Mouse (Mus musculus) left cerebral cortex, postnatal 14 days (tissue): ENCODE data around the gene Ccdc38. TPM values are rescaled to one million over a fixed set of nuclear protein-coding genes. Genes with fewer than 3 reads are reported as not detected.
A peak's percentile ranks its signal among the peaks of the same experiment; 100 is the strongest.
"Not testable (repeated sequence)": the region's sequence is repeated elsewhere in the genome, so short reads cannot be mapped to it uniquely, and the experiment has no call there.

ENCODE experiments used
- DNase-seq, 2 experiments: peaks; one replicate each; pipeline ENCODE4 v3.0.0; 2021 to 2022; ENCODE audit warnings: low spot score in 2 of 2, mixed read lengths in 1 of 2
- intact Hi-C: fragments of 180-260 bp; cut with DNase I; formaldehyde crosslinking; loops from one replicate; pipeline ENCODE4 v1.15.1; 2025
- total RNA-seq, 2 experiments: library from RNA; stranded (reverse); gene quantifications; 2 replicates each; pipeline ENCODE4 v1.2.3; 2021

Ccdc38 gene
- total RNA-seq, 2 experiments from 2014 or later = 0.08 TPM; not detected in 1

DNA sequence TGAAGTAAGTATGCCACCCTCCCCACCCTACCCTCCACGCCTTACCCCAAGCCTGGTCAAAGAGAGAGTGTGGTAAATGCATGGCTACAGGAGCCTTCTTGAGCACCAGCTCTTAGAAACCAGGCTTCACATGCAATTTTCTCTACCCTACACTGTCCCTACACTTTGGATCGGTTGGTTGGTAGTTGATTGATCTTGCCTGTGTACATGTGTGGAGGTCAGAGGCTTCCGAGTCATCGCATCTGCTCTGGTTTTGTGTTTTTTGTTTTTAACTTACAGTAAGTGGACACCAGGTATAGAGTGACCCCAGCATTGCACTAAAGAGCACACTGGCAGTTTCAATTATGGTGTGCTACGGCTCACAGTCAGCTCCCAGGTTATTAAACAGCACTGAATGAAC lies 3.7 kb downstream of the Ccdc38 start:
- no peak for DNase-seq
- intact Hi-C loops = loop anchor here (10.0 kb wide), 1 partner anchor 119 kb away; no protein-coding TSS in a partner anchor

DNA sequence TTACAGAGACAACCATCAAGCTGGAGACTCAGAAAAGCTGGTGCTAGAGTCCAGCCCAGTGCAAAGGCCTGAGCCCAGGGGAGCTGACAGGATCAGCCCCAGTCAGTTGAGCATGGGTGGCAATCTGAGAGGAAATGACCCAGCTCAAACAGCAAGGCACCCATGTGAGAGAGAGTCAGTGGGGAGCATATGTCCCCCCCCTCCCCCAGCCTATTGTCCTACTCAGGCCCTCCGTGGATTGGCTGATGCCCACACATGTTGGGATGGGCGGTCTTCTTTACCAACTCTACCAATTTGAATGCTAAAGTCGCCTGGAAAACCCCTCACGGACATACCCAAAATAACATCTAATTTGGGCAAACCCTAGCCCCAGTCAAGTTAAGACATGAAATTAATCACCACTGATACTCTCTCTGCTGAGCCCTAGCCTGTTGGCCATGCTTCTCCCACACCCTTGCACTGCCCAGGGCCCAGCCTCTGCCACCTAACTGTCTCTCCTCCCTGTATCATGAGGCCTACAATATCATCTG lies 7.4 kb downstream of the Ccdc38 start:
- intact Hi-C loops = loop anchor here (5.0 to 10.0 kb wide), 2 partner anchors 56 to 123 kb away; no protein-coding TSS in a partner anchor
- no peak for DNase-seq

- DNase-seq = peak; percentile 78 to 87
- intact Hi-C loops = loop anchor here (5.0 to 10.0 kb wide), 2 partner anchors 57 to 124 kb away; no protein-coding TSS in a partner anchor
Observed at GRCm38 (mm10) chr10:93548991-93549390, 8.6 kb downstream of the Ccdc38 start.

- DNase-seq = no peak
- intact Hi-C loops = loop anchor here (5.0 to 10.0 kb wide), 2 partner anchors 58 to 125 kb away; no protein-coding TSS in a partner anchor
Observed at GRCm38 (mm10) chr10:93549821-93550220, 9.4 kb downstream of the Ccdc38 start.

DNA sequence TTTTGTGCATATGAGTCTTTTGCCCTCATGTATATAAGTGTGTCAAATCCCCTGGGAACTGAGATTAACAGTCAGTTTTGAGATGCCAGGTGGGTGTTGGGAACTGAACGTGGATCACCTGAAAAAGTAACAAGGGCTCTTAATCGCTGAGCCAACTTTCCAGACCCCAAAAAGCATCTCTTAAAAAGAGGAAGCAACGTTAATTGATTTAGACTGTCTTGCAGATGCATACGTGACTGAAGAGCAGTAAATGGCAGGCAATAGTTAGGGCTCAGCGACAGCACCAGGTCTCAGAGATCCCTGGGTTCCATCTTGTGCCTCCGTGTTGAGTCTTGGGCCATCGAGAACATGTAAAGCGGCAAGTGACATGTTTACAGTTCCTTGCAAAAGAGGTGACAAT lies 12.2 kb downstream of the Ccdc38 start:
- no peak for DNase-seq
- intact Hi-C loops = no loop called here

- intact Hi-C loops, DNase-seq: not testable (repeated sequence)
Observed at GRCm38 (mm10) chr10:93557971-93558370, 17.5 kb downstream of the Ccdc38 start.

GRCm38 (mm10) chr10:93559786-93560185 lies 19.4 kb downstream of the Ccdc38 start:
- DNase-seq = no peak
- intact Hi-C loops = no loop called here

DNA sequence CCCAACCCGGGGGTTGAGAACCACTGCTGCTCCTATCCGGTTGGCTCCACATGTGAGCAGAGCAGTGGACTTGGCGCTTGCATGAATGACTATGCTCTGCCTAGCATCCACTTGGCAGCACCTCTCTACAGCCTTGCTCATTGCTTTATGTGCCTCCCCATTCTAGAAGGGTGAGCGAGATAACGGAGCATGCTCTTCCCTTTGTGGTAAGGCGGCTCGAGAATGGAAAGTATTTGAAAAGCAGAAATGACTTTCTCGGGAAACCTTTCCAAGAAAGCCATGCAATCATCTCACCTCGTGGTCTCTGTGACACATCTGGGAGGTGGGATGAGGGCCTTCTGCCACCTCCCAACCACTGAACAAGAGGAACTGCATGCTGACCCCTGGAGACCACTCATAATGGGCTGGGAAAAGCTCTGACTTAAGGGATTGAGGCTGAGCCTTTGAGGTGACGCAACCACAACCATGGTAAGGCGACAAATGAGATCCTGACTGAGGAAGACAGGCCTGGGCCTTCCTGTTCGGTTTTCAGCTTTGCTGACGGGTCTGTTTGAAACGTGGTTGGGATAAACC lies 24.2 kb downstream of the Ccdc38 start:
- intact Hi-C loops = no loop called here
- DNase-seq = no peak

DNA sequence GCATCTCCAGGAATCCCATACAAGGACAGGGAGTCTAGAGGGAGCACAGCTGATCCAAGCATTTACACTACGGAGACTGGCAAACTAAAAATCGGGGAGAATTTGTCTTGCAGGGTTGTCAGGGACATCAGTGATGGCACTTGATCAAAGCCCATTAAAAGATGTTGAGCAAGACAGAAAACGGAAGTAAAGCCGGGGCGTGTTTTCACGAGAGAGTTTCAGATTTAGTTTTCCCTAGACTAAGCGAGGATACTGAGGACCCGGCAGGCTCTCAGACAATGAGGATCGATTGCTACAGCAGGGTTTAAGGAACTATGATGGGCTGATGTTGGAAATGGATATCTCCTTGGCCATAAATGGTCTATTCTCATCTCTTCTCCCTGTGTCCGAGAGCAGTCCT lies 26.6 kb downstream of the Ccdc38 start:
- intact Hi-C loops = no loop called here
- no peak for DNase-seq

DNA sequence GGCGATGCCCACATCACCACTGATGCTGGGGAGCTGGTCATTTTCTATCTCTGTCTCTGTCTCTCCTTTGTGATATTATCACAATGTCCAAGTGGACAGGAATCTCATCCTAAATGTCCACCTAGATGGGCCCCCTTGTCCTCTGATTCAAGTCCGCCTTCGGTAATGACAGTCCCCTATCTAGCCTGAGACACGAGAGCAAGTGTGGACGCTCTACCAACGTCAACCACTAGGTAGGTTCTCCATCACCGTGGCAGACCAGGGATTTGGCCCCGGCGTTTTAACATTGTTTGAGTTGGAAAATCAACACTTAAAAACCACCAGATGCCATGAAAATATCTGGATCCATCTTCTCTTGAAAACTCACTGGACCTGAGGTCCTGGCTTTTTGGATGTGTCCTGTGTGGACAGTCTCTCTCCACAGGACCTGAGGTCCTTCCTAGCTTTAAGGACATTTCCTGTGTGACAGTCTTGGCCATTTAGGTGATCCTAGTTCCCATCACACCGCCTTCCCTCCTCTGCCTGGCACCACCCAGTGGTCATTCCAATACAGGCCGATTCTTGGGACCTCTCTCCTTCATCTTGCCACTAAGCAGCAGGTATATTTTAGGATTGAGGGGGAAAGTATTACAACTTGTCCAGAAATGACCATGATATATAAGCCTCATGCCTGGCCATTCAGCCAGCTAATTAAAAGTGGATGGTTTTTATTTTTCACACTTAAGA lies 27.6 kb downstream of the Ccdc38 start:
- intact Hi-C loops = no loop called here

GRCm38 (mm10) chr10:93568671-93569070 lies 28.2 kb downstream of the Ccdc38 start:
- intact Hi-C loops = no loop called here
- no peak for DNase-seq

More for the DNA sequence above, 27.6 kb downstream of the Ccdc38 start:
- no peak for DNase-seq

DNA sequence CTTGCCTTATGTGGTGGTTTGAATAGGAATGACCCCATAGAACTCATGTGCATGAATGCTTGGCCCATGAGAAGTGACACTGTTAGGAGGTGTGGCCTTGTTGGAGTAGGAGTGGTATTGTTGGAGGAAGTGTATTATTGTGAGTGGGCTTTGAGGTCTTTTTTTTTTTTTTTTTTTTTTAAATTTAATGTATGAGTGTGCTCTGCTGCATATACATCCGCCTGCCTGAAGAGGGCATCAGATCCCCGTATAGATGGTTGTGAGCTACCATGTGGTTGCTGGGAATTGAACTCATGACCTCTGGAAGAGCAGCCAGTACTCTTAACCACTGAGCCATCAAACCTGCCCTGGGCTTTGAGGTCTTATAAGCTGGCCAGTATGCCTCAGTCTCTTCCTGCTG lies 31.8 kb downstream of the Ccdc38 start:
- intact Hi-C loops = loop anchor here (10.0 kb wide), 1 partner anchor 517 kb away; no protein-coding TSS in a partner anchor
- no peak for DNase-seq

GRCm38 (mm10) chr10:93574966-93575365 lies 34.5 kb downstream of the Ccdc38 start:
- intact Hi-C loops = loop anchor here (10.0 kb wide), 1 partner anchor 520 kb away; no protein-coding TSS in a partner anchor
- DNase-seq = no peak

DNA sequence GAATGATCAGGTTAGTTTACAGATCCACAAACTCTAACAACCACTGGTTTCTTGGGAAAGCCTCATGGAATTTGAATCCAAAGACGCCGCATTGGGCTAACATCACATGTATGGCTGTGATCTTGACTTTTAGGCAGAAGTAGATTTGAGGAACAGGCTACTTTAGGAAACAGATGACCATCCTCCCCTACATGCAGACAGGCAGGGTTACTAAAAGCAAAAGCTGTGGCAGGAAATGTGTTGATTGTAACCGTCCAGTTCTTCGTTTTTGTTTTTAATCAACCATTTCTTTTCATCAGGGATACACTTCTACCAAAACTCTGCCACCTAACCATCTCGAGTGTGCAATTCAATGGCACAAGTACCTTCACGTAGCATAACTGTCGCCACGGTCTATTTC lies 35.5 kb downstream of the Ccdc38 start:
- intact Hi-C loops = loop anchor here (2.0 to 10.0 kb wide), 3 partner anchors 89 to 521 kb away; no protein-coding TSS in a partner anchor
- DNase-seq = no peak

GRCm38 (mm10) chr10:93577271-93577886 lies 36.9 kb downstream of the Ccdc38 start:
- DNase-seq = peak; percentile 86 to 89
- intact Hi-C loops = loop anchor here (2.0 to 10.0 kb wide), 3 partner anchors 91 to 523 kb away; no protein-coding TSS in a partner anchor

DNA sequence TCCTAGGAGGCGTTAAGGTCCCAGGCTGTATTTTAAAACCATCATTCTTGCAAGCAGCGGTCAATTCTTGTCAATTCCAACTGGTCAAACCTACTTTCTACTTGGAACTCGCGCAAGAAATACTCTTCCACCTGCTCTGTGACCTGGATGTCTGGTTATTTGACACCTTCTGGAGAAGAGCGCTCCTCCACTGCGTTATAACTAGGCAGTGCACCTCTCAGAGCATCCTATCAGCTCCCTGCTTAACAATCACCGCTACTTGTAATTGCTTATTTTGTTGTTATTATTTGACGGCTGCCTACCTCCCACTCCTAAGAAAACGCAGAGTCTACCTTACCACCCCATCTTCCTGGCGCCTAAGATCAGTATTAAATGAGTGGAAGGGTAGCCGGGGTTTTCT lies 48.4 kb downstream of the Ccdc38 start:
- intact Hi-C loops = no loop called here
- DNase-seq = peak in 1 of 2 experiments; percentile 20

GRCm38 (mm10) chr10:93589281-93589848 lies 48.9 kb downstream of the Ccdc38 start, which contains the start of gene Snrpf:
Gene Snrpf, minus strand, starts transcription at chr10:93589706.
- intact Hi-C loops = no loop called here
- peak; percentile 95 to 96 for DNase-seq

GRCm38 (mm10) chr10:93592456-93592855 lies 52.0 kb downstream of the Ccdc38 start:
- intact Hi-C loops = no loop called here
- DNase-seq = no peak

- intact Hi-C loops = loop anchor here (1.0 kb wide), 1 partner anchor 219 kb away; no protein-coding TSS in a partner anchor
- peak; percentile 92 to 94 for DNase-seq
Observed at GRCm38 (mm10) chr10:93594022-93594482, 53.6 kb downstream of the Ccdc38 start.
